Mouse (Mus musculus) megakaryocyte, embryonic 14.5 days (primary cell): ENCODE data around the gene Knstrn.

Source experiments
- FLI1 ChIP-seq: IDR thresholded peaks from 2 replicates; pipeline ENCODE4 v1.6.1; 2012; ENCODE audit warnings: low read length, inconsistent platforms, mixed read lengths
- GATA1 ChIP-seq: IDR thresholded peaks from 3 replicates; pipeline ENCODE4 v1.6.1; 2012; ENCODE audit warnings: mixed read lengths, low read length, inconsistent platforms, borderline replicate concordance

DNA sequence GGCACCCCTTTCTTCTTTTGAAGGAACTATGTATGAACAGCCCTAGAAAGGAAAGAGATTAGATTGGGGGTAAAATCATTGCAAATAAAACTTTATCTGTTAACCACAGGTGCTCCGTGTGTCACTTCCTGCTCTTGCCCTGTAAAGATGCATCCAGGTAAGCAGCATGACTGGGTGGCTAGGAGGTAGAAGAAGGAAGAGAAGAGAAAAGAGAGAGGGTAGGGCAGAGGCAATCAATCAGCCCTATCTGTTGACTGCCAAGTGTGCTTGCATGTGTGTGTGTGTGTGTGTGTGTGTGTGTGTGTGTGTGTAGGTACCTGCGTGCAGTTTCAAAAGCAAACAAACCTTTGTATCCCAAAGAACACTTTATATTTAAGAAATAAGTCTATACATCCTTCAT, 39.3 kb upstream of the Knstrn start:
- TF ChIP-seq GATA1 (no peak), FLI1 (no peak)
